Mouse (Mus musculus) adrenal gland, postnatal 25 days (tissue): ENCODE data around the gene Hsd17b13. TPM values are rescaled to one million over a fixed set of nuclear protein-coding genes. Genes with fewer than 3 reads are reported as not detected.
"Not testable (repeated sequence)": the region's sequence is repeated elsewhere in the genome, so short reads cannot be mapped to it uniquely, and the experiment has no call there.

ENCODE experiments used
- DNase-seq: peaks from one replicate; pipeline ENCODE4 v3.0.0; 2021; ENCODE audit warnings: mixed read lengths
- total RNA-seq: library from RNA; stranded (reverse); gene quantifications from 2 replicates; pipeline ENCODE4 v1.2.3, GENCODE M21; 2021

The Hsd17b13 gene
- total RNA-seq, 1 experiment from 2014 or later = not detected

- DNase-seq = no peak
Observed at GRCm38 (mm10) chr5:103980705-103981560, 3.7 kb upstream of the Hsd17b13 start.

- no peak for DNase-seq
Observed at GRCm38 (mm10) chr5:103977907-103978570, 829 bp upstream of the Hsd17b13 start.

GRCm38 (mm10) chr5:103975736-103976135 is 1.5 kb downstream of the Hsd17b13 start:
- no peak for DNase-seq

- no peak for DNase-seq
Observed at GRCm38 (mm10) chr5:103972801-103973200, 4.4 kb downstream of the Hsd17b13 start.

DNA sequence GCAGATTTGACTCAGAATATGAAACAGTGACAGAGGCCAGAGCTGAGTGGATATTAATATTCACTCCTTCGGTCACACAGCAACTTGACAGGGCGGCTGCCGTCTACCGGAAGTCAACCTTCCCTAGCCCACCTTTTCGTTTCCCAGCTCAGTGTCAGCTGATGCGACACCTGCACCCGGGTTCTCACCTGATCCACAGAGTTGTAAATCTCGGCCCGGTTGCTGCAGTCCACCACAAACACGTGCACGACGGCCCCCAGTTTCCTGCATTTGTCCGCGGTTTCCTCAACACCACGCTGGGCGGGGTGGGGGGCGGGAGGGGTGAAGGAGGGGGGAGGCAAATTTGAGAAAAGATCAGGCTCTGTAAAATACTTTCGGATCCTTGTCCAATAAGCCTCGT is 4.8 kb downstream of the Hsd17b13 start:
- DNase-seq = no peak

DNA sequence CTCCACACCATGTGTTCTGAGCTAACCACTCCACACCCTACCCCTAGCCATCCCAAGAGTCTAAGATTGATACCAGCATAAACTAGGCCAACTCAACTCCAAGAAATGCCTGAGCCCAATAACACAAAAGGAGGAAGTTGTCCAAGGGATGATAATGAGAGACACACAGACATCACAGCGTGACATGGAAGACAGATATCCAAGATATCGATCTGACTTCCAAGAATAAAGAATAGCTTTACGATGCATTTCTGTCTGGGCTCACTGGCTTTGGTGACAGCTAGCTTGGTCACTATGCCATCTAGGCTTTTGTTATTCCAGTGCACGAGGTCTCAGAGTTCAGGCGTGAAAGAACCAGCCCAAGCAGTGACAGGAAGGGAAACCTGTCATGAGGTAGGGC is 6.2 kb downstream of the Hsd17b13 start:
- DNase-seq = no peak

GRCm38 (mm10) chr5:103962935-103963429 is 14.2 kb downstream of the Hsd17b13 start:
- no peak for DNase-seq

GRCm38 (mm10) chr5:103954638-103955037 is 22.6 kb downstream of the Hsd17b13 start:
- DNase-seq = no peak

DNA sequence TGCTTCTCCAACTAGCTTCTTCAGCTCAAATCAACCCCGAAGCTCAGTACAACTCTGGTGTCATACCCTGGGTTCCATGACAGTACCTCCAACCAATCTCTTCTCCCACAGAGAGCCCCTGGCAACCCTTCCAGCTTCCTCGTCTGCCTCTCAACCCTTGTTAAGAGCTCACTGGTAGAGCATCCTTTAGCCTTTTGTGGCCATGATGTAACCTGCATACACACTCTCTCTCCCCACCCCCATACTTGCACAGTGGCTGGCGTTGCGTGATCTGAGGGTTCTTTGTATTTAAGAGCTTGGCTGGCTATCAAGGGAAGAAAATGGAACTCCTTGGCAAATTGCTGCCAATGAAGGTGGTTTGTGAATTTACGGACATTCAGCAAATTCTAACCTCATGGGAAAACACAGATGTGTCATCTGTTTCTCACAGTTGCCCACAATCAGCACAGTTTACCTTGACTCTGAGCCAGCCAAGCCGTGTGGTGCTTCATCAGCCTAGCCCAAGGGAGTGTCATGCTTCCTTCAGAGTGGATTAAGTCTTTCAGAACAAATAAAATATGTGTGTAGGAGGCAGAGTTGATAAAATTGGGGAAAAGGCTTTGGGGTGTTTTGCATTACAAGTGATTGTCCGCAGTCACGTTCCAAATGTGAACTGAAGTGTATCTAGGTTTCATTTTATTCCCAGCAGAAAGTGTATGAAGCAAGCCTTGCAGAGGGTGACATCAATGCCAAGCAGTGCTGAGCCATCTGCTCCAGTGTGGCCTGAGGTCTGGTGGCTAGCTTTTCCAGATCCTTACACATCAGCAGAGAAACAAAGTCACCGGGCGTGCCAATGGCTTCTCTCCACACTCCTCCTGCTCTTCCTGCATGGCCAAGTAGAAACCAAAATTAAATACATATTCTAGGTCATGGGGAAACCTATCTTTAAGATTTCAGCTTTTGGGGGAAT is 23.8 kb downstream of the Hsd17b13 start:
- DNase-seq = no peak

GRCm38 (mm10) chr5:103950138-103950537 is 27.1 kb downstream of the Hsd17b13 start:
- DNase-seq = not testable (repeated sequence)

- DNase-seq = no peak
Observed at GRCm38 (mm10) chr5:103943183-103943582, 34.0 kb downstream of the Hsd17b13 start.

DNA sequence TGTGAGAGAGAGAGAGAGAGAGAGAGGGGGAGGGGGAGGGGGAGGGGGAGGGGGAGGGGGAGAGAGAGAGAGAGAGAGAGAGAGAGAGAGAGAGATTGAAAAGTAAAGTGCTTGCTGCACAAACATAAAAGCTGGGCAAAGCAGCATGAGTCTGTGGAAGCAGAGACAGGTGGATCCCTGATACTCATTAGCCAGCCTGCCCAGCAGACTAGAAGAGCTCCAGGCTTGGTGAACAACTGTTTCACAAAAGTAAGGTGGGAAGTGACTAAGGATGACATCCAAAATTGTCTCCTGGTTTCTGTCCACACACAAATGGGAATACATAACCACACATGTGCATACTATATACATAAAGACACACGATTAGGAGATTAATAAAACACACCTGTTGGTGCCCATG is 37.4 kb downstream of the Hsd17b13 start:
- no peak for DNase-seq

GRCm38 (mm10) chr5:103939350-103939652 is 37.9 kb downstream of the Hsd17b13 start:
- DNase-seq = no peak

GRCm38 (mm10) chr5:103938547-103939349 is 38.5 kb downstream of the Hsd17b13 start:
- no peak for DNase-seq

GRCm38 (mm10) chr5:103936906-103937589 is 40.2 kb downstream of the Hsd17b13 start:
- DNase-seq = peak; percentile 42

- DNase-seq = not testable (repeated sequence)
Observed at GRCm38 (mm10) chr5:103931924-103932323, 45.3 kb downstream of the Hsd17b13 start.

DNA sequence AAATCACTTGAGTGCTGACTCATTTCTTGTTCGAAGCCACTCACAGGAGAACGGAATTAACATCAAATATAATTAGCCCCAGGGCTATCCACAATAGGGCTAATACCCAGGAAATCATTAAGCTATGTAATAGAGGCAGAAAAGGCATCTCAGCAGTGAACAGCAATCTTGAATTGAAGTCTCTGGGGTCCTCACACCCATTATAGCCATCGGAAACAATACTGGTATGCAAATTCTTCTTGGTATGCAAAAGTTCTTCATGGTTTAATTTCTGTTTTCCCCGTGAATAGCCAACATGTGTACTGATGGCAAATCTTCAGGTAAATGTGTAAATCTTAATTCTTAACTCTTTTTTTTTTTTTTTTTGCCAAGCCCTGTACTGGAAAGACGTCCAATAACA is 46.7 kb downstream of the Hsd17b13 start:
- no peak for DNase-seq

DNA sequence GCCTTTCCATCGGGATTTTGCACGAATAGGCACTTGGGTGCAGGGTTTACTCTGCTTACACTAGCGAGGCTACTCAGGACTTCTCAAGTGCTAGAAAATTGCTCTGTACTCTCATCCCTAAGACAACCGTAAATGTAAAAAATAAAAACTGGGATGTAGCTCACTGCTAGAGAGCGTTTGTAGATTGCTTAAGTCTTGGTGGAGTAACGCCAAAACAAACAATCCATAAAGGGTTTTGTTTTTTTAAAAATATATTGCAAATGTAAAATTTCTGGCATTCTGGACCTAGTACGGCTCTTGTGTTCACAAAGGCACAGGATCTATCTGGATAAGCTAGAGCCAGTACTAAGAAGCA is 49.0 kb downstream of the Hsd17b13 start:
- DNase-seq = no peak

DNA sequence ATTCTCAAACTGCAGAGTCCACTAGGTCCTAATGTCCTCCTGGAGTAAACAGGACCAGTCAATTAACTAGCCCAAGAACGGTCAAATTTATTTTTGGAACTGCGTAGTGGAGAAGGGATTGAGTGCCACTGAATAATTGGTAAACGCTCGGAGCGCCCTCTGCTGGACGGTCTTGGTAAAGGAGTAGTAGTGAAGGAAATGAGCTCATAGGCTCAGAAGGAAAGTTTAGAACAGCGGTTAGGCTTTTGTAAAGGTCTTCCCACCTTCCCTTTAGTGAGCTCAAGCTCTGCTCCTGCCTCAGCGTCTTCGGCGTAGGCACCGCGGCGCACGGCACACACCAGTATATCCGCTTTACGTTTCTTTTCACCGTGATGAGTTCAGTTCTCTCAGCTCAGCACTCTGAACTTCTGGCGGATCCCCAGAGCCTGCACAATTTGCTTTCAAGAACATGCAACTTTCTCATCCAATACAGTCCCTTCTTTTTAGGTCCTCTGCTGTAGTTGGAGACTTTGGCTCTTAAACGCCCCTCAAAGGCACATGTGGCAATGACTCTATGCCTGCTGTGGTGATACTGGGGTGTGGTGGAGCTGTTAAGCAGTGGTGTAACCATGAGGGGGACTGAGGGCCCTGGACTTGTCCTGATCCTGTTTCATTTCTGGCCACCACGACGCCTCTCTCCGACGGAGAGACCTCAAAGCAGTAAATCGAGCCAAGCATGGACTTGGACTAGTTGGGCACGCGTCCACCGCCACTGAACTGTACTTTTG is 49.6 kb downstream of the Hsd17b13 start:
- peak; percentile 94 for DNase-seq

DNA sequence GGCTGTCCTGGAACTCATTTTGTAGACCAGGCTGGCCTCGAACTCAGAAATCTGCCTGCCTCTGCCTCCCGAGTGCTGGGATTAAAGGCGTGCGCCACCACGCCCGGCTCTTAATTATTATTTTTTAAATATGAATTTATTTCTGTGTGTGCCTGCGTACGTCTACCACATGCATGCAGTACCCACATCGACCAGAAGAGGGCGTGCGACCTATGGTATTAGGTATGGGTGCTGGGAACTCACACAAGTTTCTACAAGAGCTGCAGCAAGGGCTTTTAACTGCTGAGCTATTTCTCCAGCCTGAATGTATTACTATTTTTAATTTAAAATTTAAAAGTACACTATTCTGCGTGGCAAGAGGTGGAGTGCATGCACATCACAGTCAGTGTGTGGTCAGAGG is 50.8 kb downstream of the Hsd17b13 start:
- no peak for DNase-seq
